Mouse (Mus musculus): ENCODE results near the gene Gabrd.

Gene Gabrd

DNA sequence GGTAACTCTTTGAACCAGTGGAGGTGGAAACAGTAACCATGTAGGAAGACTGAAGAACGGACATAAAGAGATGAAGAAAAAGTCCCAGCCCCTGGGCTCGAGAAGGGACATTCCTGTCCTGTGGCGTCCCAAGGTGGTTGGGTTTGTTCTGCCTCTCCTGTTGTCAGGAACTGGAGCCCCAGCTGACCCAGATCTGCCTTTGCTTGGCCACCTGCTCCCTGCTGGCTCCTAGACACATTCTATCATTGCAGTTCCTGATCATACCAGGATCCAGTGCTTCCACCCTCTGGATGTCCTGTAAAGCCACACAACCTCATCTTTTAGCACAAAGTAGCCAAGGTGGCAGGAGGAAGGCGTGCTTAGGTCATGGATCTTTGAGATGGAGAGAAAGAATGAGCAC is 14.6 kb downstream of the Gabrd start:
- in situ Hi-C loops (cut with MboI; ENCODE audit: unreplicated experiment in 2 of 2): no loop called here

DNA sequence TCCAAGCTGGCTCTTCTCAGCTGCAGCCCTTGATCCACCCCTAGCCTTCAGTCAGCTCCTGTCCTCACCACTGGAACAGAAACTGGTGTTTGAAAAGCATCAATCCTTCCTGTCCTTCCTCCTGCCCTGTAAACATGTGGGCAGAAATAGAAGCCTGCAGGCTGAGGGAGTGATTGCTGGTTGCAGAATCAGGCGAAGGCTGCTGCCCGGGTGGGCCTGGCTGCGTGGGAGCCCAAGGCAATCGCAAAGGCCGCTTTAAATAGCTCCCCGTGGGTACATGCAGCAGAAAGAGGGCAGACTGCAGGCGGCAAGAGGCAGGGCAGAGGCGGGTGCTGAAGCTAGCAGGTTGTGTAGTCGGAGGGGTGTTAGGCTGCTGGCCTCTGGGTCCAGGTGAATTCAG is 15.2 kb downstream of the Gabrd start:
- in situ Hi-C loops (cut with MboI; ENCODE audit: unreplicated experiment in 2 of 2): no loop called here

DNA sequence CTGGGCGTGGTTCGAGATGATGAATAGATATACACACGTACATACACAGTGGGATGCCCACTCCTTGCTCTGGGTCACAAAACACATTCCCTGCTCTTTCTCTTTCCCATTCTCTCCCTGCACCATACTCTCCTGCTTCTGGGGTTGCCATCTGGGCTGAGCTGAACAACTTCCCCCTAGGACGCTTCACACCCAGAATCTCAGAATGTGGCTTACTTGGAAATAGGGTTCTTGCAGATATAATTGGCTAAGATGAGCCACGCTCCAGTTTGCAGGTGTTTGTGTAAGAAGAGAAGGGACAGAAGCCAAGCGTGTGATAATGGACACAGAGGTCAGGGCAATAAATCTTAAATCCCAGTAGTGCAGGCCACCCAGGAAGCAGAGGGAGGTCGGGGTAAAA is 15.9 kb downstream of the Gabrd start:
- in situ Hi-C loops (cut with MboI; ENCODE audit: unreplicated experiment in 2 of 2): no loop called here

DNA sequence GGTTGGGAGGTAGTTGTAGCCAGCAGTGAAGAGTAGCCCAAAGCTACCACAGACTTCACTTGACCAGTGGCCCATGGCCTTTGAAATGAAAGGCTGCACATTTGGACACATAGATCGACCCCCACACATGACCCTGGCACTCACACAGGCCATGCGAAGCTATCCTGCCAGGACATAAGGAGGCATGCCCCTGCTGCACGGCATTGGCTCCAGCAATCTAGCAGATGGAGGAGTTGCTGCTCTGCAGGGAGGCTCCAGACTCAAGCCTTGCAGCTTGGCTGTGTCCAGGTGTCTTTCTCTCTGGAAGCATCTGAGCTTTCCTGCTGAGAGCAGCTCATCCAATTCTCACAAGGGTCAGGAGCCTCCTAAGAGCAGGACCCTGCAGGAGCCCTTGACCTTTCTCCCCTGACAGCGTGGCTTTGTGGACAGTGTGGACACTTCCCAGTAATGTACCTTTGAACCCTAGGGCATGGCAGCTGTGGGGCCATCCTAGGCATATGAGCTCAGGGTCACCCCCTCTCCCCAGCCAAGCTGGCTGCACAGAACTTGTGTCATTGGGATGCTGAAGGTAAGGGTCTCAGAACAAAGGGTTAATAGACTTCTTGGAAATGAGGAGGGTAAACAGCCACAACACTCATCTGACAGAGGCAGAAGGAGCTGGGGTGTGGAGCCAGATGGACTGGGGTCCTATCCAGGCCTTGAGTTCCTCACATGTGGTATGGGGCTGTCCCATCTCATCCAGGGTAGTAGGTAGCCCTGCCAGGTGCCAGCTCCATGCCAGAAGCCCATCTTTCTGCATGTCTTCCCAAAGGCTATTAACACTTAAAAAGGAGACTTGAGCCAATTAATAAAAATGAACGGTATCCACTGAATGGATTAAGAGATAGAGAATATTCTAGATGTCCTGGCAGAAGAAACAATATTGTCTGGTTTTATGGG is 25.8 kb downstream of the Gabrd start:
- in situ Hi-C loops (cut with MboI; ENCODE audit: unreplicated experiment in 2 of 2): no loop called here

DNA sequence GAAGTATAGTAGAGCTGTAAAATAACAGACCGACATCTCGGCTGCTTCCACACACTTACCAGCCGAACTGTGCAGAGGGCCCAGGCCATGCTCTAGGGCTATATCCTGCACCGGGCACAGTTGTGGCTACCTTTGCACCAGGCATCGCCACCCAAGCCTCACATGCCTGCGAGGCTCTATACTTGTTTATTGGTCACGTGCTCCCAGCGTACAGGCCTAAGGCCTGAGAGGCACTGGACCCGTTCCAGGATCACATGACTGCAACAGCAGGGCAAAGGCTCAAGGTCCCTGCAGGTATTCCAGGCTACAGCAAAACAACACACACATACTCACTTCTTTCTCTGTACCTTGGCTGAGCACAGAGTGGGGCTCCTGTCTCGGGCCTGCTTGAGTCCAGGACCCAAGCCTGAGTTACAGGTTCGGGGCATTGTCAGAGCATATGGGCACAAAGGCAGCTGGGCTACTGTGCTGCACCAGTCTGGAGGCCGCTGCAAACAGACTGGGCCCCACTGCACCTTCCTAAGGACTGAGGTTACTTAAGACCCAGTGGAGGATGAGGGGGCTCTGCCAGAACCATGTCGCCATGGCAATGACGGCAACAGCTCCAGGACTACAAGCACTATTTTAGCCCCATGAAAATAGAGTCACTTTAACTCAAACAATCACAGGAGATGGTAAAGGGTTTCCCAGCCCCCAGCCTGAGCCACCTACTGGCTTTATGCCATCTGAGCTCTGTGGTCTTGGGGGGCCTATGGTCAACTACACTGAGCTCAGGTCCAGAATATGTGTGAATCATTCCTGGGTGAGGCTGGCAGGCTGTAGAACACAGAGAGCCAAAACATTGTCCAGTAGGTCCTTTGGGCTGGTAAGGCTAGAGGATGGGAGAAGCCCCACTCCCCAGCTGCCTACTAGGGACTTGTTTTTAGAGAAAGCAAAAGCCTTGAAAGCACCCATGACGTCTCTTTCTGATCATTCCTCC is 26.9 kb downstream of the Gabrd start:
- in situ Hi-C loops (cut with MboI; ENCODE audit: unreplicated experiment in 2 of 2): no loop called here

DNA sequence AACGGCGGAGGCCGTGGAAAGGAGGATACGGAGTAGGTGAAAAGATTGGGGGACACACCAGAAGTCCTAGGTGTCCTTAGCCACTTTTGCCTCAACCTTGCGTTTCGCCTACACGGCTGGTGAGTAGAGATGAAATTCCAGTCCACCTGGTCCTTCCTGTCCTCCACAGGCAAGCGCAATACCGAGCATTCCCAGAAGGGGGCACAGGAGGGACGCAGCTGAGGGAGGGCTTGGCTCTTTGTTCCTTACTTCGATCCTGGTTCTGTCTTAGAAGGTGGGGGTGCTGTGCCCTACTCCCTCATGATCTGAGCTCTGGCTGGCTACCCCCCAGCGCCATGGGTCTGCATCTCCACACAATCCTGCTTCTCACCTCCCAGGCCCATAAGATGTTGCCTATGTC is 29.2 kb downstream of the Gabrd start:
- in situ Hi-C loops (cut with MboI; ENCODE audit: unreplicated experiment in 2 of 2): no loop called here

DNA sequence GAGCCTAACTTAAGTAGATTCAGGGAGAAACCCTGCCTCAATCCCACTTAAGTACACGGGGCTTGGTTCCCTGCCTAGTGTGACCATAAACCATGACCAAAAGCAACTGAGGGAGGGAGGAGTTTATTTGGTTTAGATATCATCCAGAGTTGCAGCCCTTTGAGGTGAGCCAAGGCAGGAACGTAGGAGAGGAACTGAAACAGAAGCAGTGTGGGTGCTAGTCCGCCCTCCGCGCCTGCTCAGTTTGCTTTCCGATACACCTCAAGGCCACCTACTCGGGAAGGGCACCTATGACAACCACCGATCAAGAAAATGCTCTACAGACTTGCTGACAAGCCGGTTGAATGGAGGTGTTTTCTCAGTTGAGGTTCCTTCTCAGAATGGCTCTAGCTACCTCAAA is 30.2 kb downstream of the Gabrd start:
- in situ Hi-C loops (cut with MboI; ENCODE audit: unreplicated experiment in 2 of 2): no loop called here

DNA sequence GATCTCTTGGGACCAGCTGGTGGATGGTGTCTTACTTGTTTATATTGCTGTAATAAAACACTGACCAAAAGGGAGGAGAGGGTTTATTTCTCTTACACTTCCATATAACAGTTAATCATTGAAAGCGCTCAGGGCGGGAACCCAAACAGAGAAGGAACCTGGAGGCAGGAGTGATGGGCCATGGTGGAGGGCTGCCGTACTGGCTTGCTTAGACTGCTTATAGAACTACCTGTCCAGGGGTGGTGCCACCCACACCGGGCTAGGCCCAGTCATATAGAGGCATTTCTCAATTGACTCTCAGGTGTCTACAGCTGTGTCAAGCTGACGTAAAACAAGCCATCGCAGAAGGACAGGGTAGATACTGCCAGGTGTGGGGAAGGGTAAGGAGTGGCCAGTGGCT is 31.1 kb downstream of the Gabrd start:
- in situ Hi-C loops (cut with MboI; ENCODE audit: unreplicated experiment in 2 of 2): no loop called here

DNA sequence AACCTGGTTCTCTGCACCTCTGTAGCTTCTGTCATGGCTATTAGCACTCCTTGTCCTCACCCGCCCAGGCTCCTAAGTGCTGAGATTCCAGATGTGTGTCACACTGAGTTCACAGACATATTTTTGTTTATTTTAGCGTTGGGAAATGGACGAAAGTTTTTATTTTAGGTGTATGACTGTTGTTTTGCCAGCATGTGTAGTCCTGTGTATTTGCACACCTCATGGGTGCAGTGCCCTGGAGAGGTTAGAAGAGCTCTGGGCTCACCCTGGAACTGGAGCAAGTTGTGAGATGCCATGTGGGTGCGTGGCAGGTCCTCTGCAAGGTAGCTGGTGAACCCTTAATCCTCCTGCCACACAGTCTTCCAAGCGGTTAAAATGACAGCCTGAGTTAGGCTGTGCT is 35.5 kb downstream of the Gabrd start:
- in situ Hi-C loops (cut with MboI; ENCODE audit: unreplicated experiment in 2 of 2): no loop called here

DNA sequence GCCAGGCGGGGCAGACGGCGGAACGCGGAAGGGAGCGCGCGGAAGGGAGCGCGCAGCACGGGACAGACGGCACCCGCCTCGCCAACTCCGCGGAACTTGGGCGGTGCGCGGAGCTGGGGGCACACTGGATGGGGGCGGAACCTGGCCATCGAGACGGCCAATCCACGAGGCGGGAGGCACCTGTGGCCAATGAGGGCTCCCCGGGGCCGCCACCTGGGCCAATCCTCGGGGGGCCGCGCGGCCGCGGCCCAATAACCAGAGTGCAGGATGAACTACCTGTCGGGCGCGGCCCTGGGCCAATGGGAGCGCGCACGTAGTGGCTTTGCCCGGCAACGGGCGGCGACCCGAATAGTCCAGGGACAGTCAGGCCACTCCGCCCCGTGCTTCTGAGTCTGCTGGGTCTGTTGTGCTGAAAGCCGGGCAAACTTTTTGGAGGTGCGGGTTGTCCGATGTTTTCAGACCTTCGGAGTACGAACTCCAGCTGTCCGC is 36.6 kb downstream of the Gabrd start, which contains the start of gene Prkcz:
Gene Prkcz, minus strand, starts transcription at position 59 of the 489 bp plus-strand sequence.
- in situ Hi-C loops (cut with MboI; ENCODE audit: unreplicated experiment in 2 of 2): no loop called here

DNA sequence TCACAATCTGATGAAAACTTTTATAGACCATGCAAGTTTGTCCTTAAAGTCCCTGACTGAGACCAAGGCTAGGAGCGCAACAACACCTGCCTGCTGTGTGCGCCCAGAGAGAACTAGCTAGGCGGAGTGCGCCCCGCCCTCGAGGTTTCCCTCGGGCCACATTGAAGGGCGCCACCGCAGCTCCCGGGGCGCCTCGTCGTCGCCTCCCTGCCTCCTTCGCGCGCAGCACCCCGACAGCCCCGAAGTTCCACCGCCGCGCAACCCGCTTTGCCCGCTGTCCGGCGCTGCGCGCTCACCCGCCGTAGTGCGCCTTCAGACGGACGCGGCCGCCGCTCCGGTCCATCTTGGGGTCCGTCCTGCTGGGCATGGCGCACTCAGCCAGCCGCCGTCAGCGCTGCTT is 37.1 kb downstream of the Gabrd start:
- in situ Hi-C loops (cut with MboI; ENCODE audit: unreplicated experiment in 2 of 2): no loop called here

DNA sequence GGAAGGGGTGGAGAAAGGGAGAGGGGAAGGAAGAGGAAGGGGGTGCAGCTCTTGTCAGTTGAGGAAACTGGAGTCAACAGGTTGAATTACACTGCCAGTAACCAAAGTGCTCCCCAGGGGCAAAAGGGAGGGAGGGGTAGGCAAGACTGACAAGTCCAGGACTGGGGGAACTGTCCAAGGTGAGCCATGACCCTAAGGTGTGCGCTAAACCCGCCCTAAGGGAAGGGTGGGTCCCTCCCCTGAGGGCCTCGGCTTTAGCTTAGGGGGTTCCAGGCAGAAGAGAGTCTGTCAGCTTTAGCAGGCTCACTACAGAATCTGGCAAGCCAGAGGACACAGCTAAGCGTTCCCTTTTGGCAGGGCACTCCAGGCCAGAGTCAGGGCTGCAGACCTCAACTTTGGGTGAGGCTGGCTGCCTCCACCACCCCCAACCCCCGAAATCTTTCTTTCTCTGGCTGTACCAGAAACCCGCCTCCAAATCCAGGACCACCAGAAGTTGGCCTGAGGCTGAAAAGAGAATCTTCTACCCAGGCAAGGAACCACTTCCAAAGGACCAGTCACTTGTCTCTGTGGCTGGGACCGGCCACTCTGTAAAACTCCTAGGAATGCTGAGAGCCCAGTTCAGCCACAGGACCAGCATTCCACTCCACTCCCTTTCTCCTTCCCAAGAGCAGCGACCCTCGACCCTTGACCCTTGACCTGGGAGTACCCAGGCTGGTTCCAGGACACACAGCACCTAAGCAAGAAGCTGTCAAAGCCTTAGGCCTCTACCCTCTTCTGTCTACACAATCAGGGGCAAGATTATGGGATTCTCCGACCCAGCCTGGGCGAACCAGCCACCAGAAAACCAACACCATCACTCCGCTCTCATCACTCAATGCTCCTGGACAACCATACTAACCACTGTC is 38.1 kb downstream of the Gabrd start:
- in situ Hi-C loops (cut with MboI; ENCODE audit: unreplicated experiment in 2 of 2): no loop called here

DNA sequence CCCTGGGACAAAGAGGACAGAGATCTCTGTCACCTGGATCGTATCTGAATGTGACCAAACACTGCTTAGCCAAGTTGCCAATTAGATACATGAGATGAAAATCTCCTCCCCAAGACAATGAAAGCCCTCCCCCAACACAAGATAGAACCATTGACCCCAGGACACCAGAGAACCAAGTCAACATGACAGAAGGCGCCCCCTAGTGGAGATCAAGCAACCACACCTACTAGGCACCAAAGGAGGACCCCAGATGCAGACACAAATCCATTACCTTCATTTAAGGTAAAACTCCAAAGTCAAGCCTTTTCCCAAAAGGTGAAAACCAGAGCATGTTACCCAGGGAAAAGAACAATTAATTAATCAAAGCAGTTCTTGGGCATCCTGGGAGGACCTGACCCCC is 40.3 kb downstream of the Gabrd start:
- in situ Hi-C loops (cut with MboI; ENCODE audit: unreplicated experiment in 2 of 2): no loop called here

DNA sequence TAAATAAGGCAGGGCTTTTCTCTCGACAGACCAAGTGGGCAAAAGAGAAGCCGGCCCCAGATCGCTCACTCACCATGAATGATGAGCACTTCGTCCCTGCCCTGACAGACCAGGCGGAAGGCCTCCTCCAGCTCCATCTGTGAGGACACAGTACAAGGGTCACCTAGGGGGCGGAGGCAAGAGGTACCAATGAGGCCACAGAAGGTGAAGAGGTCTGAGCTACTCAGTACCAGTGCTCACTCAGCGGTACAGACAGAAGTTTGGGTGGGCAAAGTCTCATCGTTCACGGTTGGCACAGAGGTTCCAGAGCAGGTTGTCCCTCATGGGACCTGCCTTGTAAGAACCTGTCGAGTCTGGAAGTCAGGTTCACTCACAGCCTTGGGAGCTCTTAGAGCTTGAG is 41.6 kb downstream of the Gabrd start:
- in situ Hi-C loops (cut with MboI; ENCODE audit: unreplicated experiment in 2 of 2): no loop called here

DNA sequence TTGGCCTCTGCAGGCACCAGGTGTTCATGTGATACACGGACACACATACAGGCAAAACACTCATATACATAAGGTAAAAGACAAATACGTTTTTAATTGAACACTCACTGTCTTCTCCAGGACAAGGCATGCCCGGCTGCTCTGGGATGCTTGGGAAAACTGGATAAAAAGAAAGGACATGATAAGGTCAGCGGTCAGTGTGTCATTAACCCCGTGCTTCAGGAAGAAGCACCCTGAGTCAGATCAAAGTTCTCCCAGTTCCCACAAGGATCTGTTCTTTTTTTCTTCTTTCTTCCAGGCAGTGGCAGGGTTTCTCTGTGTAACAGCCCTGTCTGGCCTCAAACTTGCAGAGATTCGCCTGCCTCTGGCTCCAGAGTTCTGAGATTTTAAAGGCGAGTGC is 43.4 kb downstream of the Gabrd start:
- in situ Hi-C loops (cut with MboI; ENCODE audit: unreplicated experiment in 2 of 2): no loop called here

DNA sequence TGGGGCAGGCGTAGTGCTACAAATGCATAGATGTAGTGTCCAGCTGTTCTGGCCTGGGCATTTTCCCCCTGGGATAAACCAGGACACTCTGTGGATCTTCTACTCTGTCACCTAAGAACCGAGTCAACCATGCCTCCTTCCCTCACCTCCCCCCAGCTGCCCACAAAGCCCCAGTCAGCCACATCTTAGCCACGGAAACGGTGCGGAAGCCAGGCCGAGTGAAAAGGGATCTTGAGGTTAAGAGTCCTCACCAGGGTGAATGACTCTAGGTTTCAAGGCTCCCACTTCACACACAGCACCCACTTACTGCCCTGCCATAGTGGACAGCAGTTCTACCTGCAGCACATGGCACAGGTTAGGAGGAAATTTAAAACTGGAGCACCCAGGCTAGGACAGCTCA is 43.9 kb downstream of the Gabrd start:
- in situ Hi-C loops (cut with MboI; ENCODE audit: unreplicated experiment in 2 of 2): no loop called here

DNA sequence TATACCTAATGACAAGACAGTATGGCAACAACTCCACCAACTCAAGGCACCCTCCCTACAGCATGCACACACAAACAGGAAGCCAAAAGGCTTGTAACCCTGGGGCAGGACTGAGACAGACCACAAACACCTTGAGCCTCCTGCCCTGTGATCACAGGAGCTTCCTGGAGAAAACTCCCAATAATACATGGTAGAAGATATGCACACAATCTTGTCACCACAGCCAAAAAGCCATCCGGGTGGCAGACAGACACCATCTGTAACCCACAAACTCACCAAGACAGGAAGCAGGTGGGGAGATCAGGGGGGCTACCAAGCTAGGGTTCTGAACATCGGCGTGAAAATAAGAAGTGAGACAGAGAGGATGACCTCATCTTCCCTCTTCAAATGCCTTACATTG is 45.3 kb downstream of the Gabrd start:
- in situ Hi-C loops (cut with MboI; ENCODE audit: unreplicated experiment in 2 of 2): no loop called here

DNA sequence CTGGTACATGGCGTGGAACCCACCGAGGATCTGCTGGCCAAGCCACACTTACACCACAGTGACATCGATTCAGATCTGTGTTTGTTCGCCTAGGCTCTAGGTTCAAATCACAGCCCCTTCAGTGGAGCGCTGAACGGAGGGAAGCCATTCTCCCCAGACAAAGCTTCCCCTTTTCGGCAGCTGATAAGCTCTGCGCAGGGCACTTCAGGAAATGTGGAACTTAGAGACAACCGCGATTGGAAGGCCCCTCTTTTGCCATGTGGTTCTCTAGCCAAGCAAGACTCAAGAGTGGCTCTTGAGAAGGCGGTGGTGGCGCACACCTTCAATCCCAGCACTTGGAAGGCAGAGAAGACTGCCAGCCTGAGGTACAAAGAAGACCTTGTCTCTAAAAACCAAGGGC is 51.6 kb downstream of the Gabrd start:
- in situ Hi-C loops (cut with MboI; ENCODE audit: unreplicated experiment in 2 of 2): no loop called here

DNA sequence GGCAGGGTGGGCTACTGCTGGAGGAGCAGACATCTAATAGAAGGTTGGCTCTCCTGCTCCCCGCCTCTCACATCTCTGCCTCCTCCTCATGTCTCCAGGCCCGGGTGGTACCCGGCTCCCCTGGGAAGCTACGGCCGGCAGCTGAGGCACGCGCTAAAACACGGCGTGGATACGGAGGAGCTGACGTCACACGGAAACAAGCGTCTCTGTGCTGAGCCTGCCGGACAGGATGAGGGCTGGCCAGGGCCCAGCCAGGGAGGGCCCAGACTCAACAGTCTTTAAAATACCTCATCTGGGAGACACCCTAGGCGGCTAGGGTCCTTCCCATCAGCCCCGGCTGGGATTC is 52.3 kb downstream of the Gabrd start:
- in situ Hi-C loops (cut with MboI; ENCODE audit: unreplicated experiment in 2 of 2): no loop called here
